Mouse (Mus musculus): ENCODE results near the gene Tnfrsf9. TPM values are rescaled to one million over a fixed set of nuclear protein-coding genes. Genes with fewer than 3 reads are reported as not detected.

The Tnfrsf9 gene
- 0.98 and 1.2 TPM in 2 replicates for polyA plus RNA-seq (2015; fragmentation: Nextera tagmentation; extraction: Ambion mirVana)

DNA sequence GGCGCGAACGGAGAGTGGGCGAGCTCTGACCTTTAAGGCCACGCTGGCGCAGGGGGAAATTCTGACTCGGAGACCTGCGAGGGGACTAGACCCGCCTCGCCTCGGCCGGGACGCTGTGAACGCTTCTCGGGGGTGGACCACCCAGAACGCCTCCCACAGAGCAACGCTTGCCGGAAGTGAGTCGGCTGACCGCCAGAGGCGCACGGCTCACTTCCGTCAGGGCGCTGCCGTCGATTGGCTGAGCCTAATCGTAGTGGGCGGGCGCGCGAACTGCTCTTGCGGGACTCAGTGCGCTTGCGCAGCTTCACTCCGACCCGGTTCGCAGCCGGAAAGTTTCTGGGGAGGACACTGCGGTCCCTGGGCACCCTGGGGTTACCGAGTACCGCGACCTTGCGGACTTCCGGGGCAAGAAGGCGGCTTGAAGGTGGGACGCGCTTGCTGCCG lies at the start of gene Tnfrsf9, which contains the start of gene Park7:
Gene Tnfrsf9, plus strand, starts transcription at position 273 of the 444 bp plus-strand sequence.
Gene Park7, minus strand, starts transcription at position 148 of the 444 bp plus-strand sequence.
- Histone ChIP-seq H3K9ac (peak within 1 kb of the TSS; percentile 69; the same call in 1 of the 2 replicates), H3K4me3 (replicated peaks) (peak within 1 kb of the TSS; percentile 66), H3K27me3 (replicated peaks) (no peaks in the 10 kb centered on the region), H3K4me1 (peaks cover 6% of the 10 kb centered on the region; the same call in 1 of the 2 replicates), H3K4me2 (peak within 1 kb of the TSS; percentile 57), H3K27ac (peak within 1 kb of the TSS; percentile 93), H3K9me3 (no peaks in the 10 kb centered on the region), H3K36me3 (no peaks in the 10 kb centered on the region)
- peak; percentile 85 for ATAC-seq (ENCODE audit: insufficient read depth, low FRiP score, low read depth)
- under 1% methylated on average over 48 of the region's 48 CpGs for WGBS

- no peak overlapping the region for H3K4me3 ChIP-seq (replicated peaks)
- peaks cover 27% of the 10 kb centered on the region for H3K36me3 ChIP-seq
- peaks cover 14% of the 10 kb centered on the region; the same call in 1 of the 2 replicates for H3K4me1 ChIP-seq
- no peaks in the 10 kb centered on the region for H3K27me3 ChIP-seq (replicated peaks)
- H3K9ac ChIP-seq: no peak overlapping the region
- no peaks in the 10 kb centered on the region for H3K9me3 ChIP-seq
- no peak for ATAC-seq (ENCODE audit: insufficient read depth, low FRiP score, low read depth)
- H3K4me2 ChIP-seq: no peak overlapping the region
- H3K27ac ChIP-seq: no peak overlapping the region
Observed at GRCm38 (mm10) chr4:150865371-150865770, 49.0 kb upstream of the Tnfrsf9 start.

- H3K4me3 ChIP-seq (replicated peaks): no peak overlapping the region
- H3K4me2 ChIP-seq: no peak overlapping the region
- ATAC-seq (ENCODE audit: insufficient read depth, low FRiP score, low read depth): no peak
- H3K27me3 ChIP-seq (replicated peaks): no peaks in the 10 kb centered on the region
- no peak overlapping the region for H3K9ac ChIP-seq
- peaks cover 27% of the 10 kb centered on the region for H3K36me3 ChIP-seq
- 86% methylated on average over 11 of the region's 11 CpGs for WGBS
- no peak overlapping the region for H3K27ac ChIP-seq
- H3K9me3 ChIP-seq: no peaks in the 10 kb centered on the region
- H3K4me1 ChIP-seq: peaks cover 15% of the 10 kb centered on the region
Observed at GRCm38 (mm10) chr4:150866069-150866468, 48.3 kb upstream of the Tnfrsf9 start.

GRCm38 (mm10) chr4:150866494-150866893 lies 47.9 kb upstream of the Tnfrsf9 start:
- Histone ChIP-seq H3K36me3 (peaks cover 27% of the 10 kb centered on the region), H3K27ac (no peak overlapping the region), H3K4me2 (no peak overlapping the region), H3K9ac (no peak overlapping the region), H3K4me1 (peaks cover 17% of the 10 kb centered on the region), H3K4me3 (replicated peaks) (no peak overlapping the region), H3K27me3 (replicated peaks) (no peaks in the 10 kb centered on the region), H3K9me3 (no peaks in the 10 kb centered on the region)
- ATAC-seq (ENCODE audit: insufficient read depth, low FRiP score, low read depth): no peak
- WGBS: 89% methylated on average over 12 of the region's 12 CpGs

GRCm38 (mm10) chr4:150868161-150868560 lies 46.2 kb upstream of the Tnfrsf9 start:
- peaks cover 27% of the 10 kb centered on the region for H3K36me3 ChIP-seq
- WGBS: 70% methylated on average over 6 of the region's 6 CpGs
- H3K9me3 ChIP-seq: no peaks in the 10 kb centered on the region
- no peak overlapping the region for H3K4me2 ChIP-seq
- no peak overlapping the region for H3K9ac ChIP-seq
- H3K4me1 ChIP-seq: peaks cover 27% of the 10 kb centered on the region
- no peak for ATAC-seq (ENCODE audit: insufficient read depth, low FRiP score, low read depth)
- H3K27me3 ChIP-seq (replicated peaks): no peaks in the 10 kb centered on the region
- no peak overlapping the region for H3K4me3 ChIP-seq (replicated peaks)
- H3K27ac ChIP-seq: no peak overlapping the region

- Histone ChIP-seq H3K9me3 (no peaks in the 10 kb centered on the region), H3K4me1 (peaks cover 27% of the 10 kb centered on the region), H3K27me3 (replicated peaks) (no peaks in the 10 kb centered on the region), H3K4me2 (no peak overlapping the region), H3K4me3 (replicated peaks) (no peak overlapping the region), H3K9ac (no peak overlapping the region), H3K36me3 (peaks cover 27% of the 10 kb centered on the region), H3K27ac (0 out of 2 replicates have a peak overlapping the region, but pooled peaks have one; percentile 9)
- 77% methylated on average over 2 of the region's 2 CpGs for WGBS
- no peak for ATAC-seq (ENCODE audit: insufficient read depth, low FRiP score, low read depth)
Observed at GRCm38 (mm10) chr4:150868859-150869258, 45.5 kb upstream of the Tnfrsf9 start.

- H3K4me3 ChIP-seq (replicated peaks): no peak overlapping the region
- H3K27ac ChIP-seq: peak overlapping the region; percentile 81; the same call in 1 of the 2 replicates
- no peaks in the 10 kb centered on the region for H3K27me3 ChIP-seq (replicated peaks)
- ATAC-seq (ENCODE audit: insufficient read depth, low FRiP score, low read depth): no peak
- peaks cover 27% of the 10 kb centered on the region for H3K4me1 ChIP-seq
- peaks cover 27% of the 10 kb centered on the region for H3K36me3 ChIP-seq
- no peak overlapping the region for H3K9ac ChIP-seq
- WGBS: 44% methylated on average over 17 of the region's 17 CpGs
- H3K4me2 ChIP-seq: no peak overlapping the region
- no peaks in the 10 kb centered on the region for H3K9me3 ChIP-seq
Observed at GRCm38 (mm10) chr4:150869276-150870197, 44.8 kb upstream of the Tnfrsf9 start.

- Histone ChIP-seq H3K36me3 (peaks cover 16% of the 10 kb centered on the region), H3K9me3 (no peaks in the 10 kb centered on the region), H3K4me3 (replicated peaks) (no peak overlapping the region), H3K27me3 (replicated peaks) (no peaks in the 10 kb centered on the region), H3K27ac (peak overlapping the region; percentile 81), H3K4me1 (peaks cover 27% of the 10 kb centered on the region), H3K4me2 (no peak overlapping the region), H3K9ac (no peak overlapping the region)
- 65% methylated on average over 13 of the region's 13 CpGs for WGBS
- 0 out of 2 replicates have a peak, but pooled peaks have one; percentile 36 for ATAC-seq (ENCODE audit: insufficient read depth, low FRiP score, low read depth)
Observed at GRCm38 (mm10) chr4:150870963-150871391, 43.4 kb upstream of the Tnfrsf9 start.

- Histone ChIP-seq H3K27ac (peak overlapping the region; percentile 81), H3K4me2 (no peak overlapping the region; the same call in 1 of the 2 replicates), H3K4me1 (peaks cover 27% of the 10 kb centered on the region), H3K9me3 (no peaks in the 10 kb centered on the region), H3K27me3 (replicated peaks) (no peaks in the 10 kb centered on the region), H3K36me3 (peaks cover 10% of the 10 kb centered on the region), H3K9ac (no peak overlapping the region), H3K4me3 (replicated peaks) (no peak overlapping the region)
- 22% methylated on average over 10 of the region's 10 CpGs for WGBS
- peak; percentile 71 for ATAC-seq (ENCODE audit: insufficient read depth, low FRiP score, low read depth)
Observed at GRCm38 (mm10) chr4:150871392-150872138, 42.8 kb upstream of the Tnfrsf9 start.

DNA sequence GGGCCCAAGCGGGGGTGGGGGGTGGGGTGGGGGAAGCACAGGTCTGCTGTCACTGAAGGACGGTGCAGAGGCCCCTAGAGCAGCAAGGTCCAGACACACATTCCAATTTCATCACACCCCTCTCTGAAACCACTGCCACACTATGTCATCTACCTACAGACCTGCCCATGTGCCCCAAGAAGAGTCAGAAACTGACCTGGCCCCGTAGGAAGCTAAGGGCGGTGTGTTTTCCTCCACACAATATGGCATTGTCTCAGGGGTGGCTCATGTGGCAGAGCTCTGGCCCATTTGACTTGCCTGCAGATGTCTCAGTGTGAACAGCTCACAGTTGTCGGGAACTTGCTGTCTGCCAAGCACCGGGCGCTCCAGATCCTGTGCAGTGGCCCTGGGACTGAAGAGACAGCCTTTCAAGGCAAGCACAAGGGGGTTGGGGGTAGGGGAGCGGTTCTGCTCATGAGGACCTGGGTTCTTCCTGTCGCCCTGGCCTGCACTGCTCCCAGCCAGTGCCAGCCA lies 42.2 kb upstream of the Tnfrsf9 start:
- 0 out of 2 replicates have a peak, but pooled peaks have one; percentile 9 for ATAC-seq (ENCODE audit: insufficient read depth, low FRiP score, low read depth)
- Histone ChIP-seq H3K27me3 (replicated peaks) (no peaks in the 10 kb centered on the region), H3K9me3 (no peaks in the 10 kb centered on the region), H3K36me3 (peaks cover 4% of the 10 kb centered on the region), H3K4me2 (no peak overlapping the region; the same call in 1 of the 2 replicates), H3K4me1 (peaks cover 27% of the 10 kb centered on the region), H3K27ac (peak overlapping the region; percentile 81), H3K4me3 (replicated peaks) (no peak overlapping the region), H3K9ac (no peak overlapping the region)
- 35% methylated on average over 9 of the region's 9 CpGs for WGBS

DNA sequence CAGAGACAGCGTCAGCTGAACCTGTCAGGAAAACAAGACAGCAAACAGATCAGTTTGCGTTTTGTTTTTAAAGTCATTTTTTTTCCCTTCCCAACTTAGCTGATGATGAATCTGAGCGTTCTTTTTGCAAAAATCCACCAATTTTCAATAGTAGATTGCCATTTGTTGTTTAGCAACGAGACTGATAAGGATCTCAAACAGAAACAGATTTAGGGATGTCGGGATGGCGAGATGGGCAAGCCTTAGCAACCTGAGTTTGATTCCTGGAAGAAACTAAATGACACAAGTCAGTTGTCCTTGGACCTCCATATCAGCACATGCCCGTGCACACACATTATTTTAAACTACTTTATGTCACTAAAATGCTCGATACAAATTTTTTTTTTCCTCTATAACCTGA lies 41.7 kb upstream of the Tnfrsf9 start:
- Histone ChIP-seq H3K9me3 (no peaks in the 10 kb centered on the region), H3K27ac (peak overlapping the region; percentile 81), H3K27me3 (replicated peaks) (no peaks in the 10 kb centered on the region), H3K4me3 (replicated peaks) (no peak overlapping the region), H3K9ac (no peak overlapping the region), H3K4me1 (peaks cover 27% of the 10 kb centered on the region), H3K36me3 (no peaks in the 10 kb centered on the region; the same call in 1 of the 2 replicates), H3K4me2 (no peak overlapping the region)
- 59% methylated on average over 8 of the region's 8 CpGs for WGBS
- no peak for ATAC-seq (ENCODE audit: insufficient read depth, low FRiP score, low read depth)
